8 mouse cellular contexts compared by ENCODE assay signal in the genomic region with DNA sequence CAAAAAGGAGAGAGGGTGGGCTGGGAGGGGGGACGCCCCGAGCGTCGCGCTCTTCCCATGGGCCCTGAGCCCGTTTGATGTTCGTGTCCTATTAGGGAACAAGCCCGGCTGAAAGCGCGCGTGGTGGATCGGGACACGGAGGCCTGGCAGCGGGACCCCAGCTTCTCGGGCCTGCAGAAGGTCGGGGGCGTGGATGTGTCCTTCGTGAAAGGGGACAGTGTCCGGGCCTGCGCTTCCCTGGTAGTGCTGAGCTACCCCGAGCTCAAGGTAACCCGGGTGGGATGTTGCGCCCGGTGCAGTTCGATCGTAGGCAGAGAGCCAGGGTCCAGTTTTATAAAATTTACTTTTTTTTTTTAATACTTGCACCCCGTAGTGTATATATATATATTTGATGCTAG. TPM values are rescaled to one million over a fixed set of nuclear protein-coding genes. Genes with fewer than 3 reads are reported as not detected.
A peak's percentile ranks its signal among the peaks of the same experiment; 100 is the strongest.
DNase-seq lines count a peak whose midpoint lies in the region; ATAC-seq and TF ChIP-seq lines count a peak whose summit lies in the region.

No protein-coding gene starts in this region.

- H3K4me3 ChIP-seq in cerebellum, adult 2 months (replicated peaks; ENCODE audit: insufficient read depth, low read depth, low read length), result peak overlapping the region; percentile 88
- H3K4me3 ChIP-seq in megakaryocyte, embryonic 14.5 days (replicated peaks), result peak overlapping the region; percentile 97
- H3K4me3 ChIP-seq in limb, embryonic 11.5 days (ENCODE audit: low read depth, low read length), result peak overlapping the region; percentile 75
- peak overlapping the region; percentile 86 for H3K4me3 ChIP-seq in small intestine, adult 2 months (ENCODE audit: low read depth, low read length)

- TF ChIP-seq CTCF in cerebellum, adult 2 months (IDR thresholded peaks at IDR 0.05; ENCODE audit: borderline replicate concordance, insufficient read depth, low read depth, low read length), result no peak
- no peak for TF ChIP-seq CTCF in small intestine, adult 2 months (IDR thresholded peaks at IDR 0.05; ENCODE audit: extremely low read depth, insufficient read length, insufficient replicate concordance, low read depth, low read length)

- DNase-seq in cerebellum, adult 2 months, result no peak
- no peak for DNase-seq in cerebellum, adult 9-11 months
- no peak for DNase-seq in limb, embryonic 11.5 days (ENCODE audit: low spot score)

- peak overlapping the region; percentile 91 for H3K9ac ChIP-seq in limb, embryonic 11.5 days (ENCODE audit: low read length)

- TF ChIP-seq POLR2A in cerebellum, adult 2 months (IDR thresholded peaks at IDR 0.05; ENCODE audit: borderline replicate concordance, insufficient read depth, low read length), result no peak
- no peak for TF ChIP-seq POLR2A in small intestine, adult 2 months (IDR thresholded peaks at IDR 0.05; ENCODE audit: low read depth, low read length)

- H3K27ac ChIP-seq in cerebellum, adult 2 months (ENCODE audit: insufficient read depth, low read length), result no peak overlapping the region
- H3K27ac ChIP-seq in limb, embryonic 11.5 days (replicated peaks; ENCODE audit: low read depth, low read length), result peak overlapping the region; percentile 57; the same call in 1 of the 2 replicates
- no peak overlapping the region for H3K27ac ChIP-seq in small intestine, adult 2 months (ENCODE audit: insufficient read depth, low read depth, low read length)

- H3K36me3 ChIP-seq in megakaryocyte, embryonic 14.5 days (replicated peaks; ENCODE audit: low read length), result peaks cover 44% of the 10 kb centered on the region
- no peaks in the 10 kb centered on the region; the same call in 1 of the 2 replicates for H3K36me3 ChIP-seq in limb, embryonic 11.5 days (ENCODE audit: control insufficient read depth, insufficient read depth, low read length)
- peaks cover 15% of the 10 kb centered on the region for H3K36me3 ChIP-seq in small intestine, adult 2 months (ENCODE audit: control insufficient read depth, insufficient read depth, low read length)

- ATAC-seq in megakaryocyte, adult 5-6 weeks (ENCODE audit: poor library complexity, severe bottlenecking), result no peak
- 0 out of 2 replicates have a peak, but pooled peaks have one; percentile 18 for ATAC-seq in limb, embryonic 11.5 days (ENCODE audit: insufficient number of reproducible peaks, low FRiP score, low TSS enrichment, low read depth)
- ATAC-seq in erythroid progenitor cell, adult 5-6 weeks (replicated peaks; ENCODE audit: low FRiP score, poor library complexity, severe bottlenecking), result no peak
- no peak for ATAC-seq in frontal cortex, adult (ENCODE audit: low TSS enrichment)

- no peaks in the 10 kb centered on the region for H3K9me3 ChIP-seq in megakaryocyte, embryonic 14.5 days
- H3K9me3 ChIP-seq in limb, embryonic 11.5 days (ENCODE audit: control insufficient read depth, low read length), result no peaks in the 10 kb centered on the region

- no peaks in the 10 kb centered on the region for H3K27me3 ChIP-seq in cerebellum, adult 2 months (ENCODE audit: control insufficient read depth, insufficient read depth, low read length)
- H3K27me3 ChIP-seq in megakaryocyte, embryonic 14.5 days (replicated peaks), result no peaks in the 10 kb centered on the region
- H3K27me3 ChIP-seq in limb, embryonic 11.5 days (ENCODE audit: control insufficient read depth, insufficient read depth, low read length), result no peaks in the 10 kb centered on the region
- no peaks in the 10 kb centered on the region for H3K27me3 ChIP-seq in small intestine, adult 2 months (ENCODE audit: control insufficient read depth, insufficient read depth, low read length)

- peaks cover 4% of the 10 kb centered on the region for H3K4me1 ChIP-seq in cerebellum, adult 2 months (ENCODE audit: control insufficient read depth, insufficient read depth, low read length)
- peaks cover 71% of the 10 kb centered on the region for H3K4me1 ChIP-seq in megakaryocyte, embryonic 14.5 days
- H3K4me1 ChIP-seq in limb, embryonic 11.5 days (ENCODE audit: control insufficient read depth, insufficient read depth, low read length), result peaks cover 9% of the 10 kb centered on the region; the same call in 1 of the 2 replicates
- H3K4me1 ChIP-seq in small intestine, adult 2 months (ENCODE audit: control insufficient read depth, insufficient read depth, insufficient read length, low read length), result peaks cover 10% of the 10 kb centered on the region; the same call in 1 of the 2 replicates

- H3K4me2 ChIP-seq in limb, embryonic 11.5 days (ENCODE audit: low read depth, severe bottlenecking), result peak overlapping the region; percentile 84

- WGBS in cerebellum, adult 2 months, result 3% methylated on average over 27 of the region's 27 CpGs
- WGBS in limb, embryonic 11.5 days, result 6% methylated on average over 27 of the region's 27 CpGs
- WGBS in small intestine, adult 2 months, result 2% methylated on average over 27 of the region's 27 CpGs

RNA-seq across cellular contexts. Expression of a gene that starts 0.5 kb away (rescaled TPM):
- 15.4 and 16.4 TPM in 2 replicates for polyA plus RNA-seq in cerebellum, adult 2 months (2012; rRNA removed)
- polyA plus RNA-seq in megakaryocyte, embryonic 14.5 days (2012; ENCODE audit: insufficient read depth, low replicate concordance), result 8.7 and 10.0 TPM in 2 replicates
- 4.5 and 4.7 TPM in 2 replicates for total RNA-seq in megakaryocyte, adult 5-6 weeks (2015)
- total RNA-seq in megakaryocyte, adult 5-6 weeks (2017), result 5.3 and 5.6 TPM in 2 replicates
- 16.5 and 17.8 TPM in 2 replicates for polyA plus RNA-seq in limb, embryonic 11.5 days (2014; fragmentation: Nextera tagmentation; extraction: Ambion mirVana)
- 9.6 and 18.1 TPM in 2 replicates for polyA plus RNA-seq in small intestine, adult 2 months (2012; rRNA removed)
- 3.8 and 7.6 TPM in 2 replicates for total RNA-seq in erythroid progenitor cell, adult 5-6 weeks (2015; ENCODE audit: low replicate concordance)
- 4.2 and 6.5 TPM in 2 replicates for total RNA-seq in erythroid progenitor cell, adult 5-6 weeks (2017; ENCODE audit: low replicate concordance)

RNA-seq across cellular contexts. Expression of a gene that starts 55.9 kb away (rescaled TPM):
- polyA plus RNA-seq in cerebellum, adult 2 months (2012; rRNA removed), result 200 and 249 TPM in 2 replicates
- polyA plus RNA-seq in megakaryocyte, embryonic 14.5 days (2012; ENCODE audit: insufficient read depth, low replicate concordance), result 0.62 TPM in 1 of 2 replicates, not detected in the other
- total RNA-seq in megakaryocyte, adult 5-6 weeks (2015), result not detected in 2 replicates
- total RNA-seq in megakaryocyte, adult 5-6 weeks (2017), result not detected in 2 replicates
- polyA plus RNA-seq in limb, embryonic 11.5 days (2014; fragmentation: Nextera tagmentation; extraction: Ambion mirVana), result 0.29 and 0.60 TPM in 2 replicates
- polyA plus RNA-seq in small intestine, adult 2 months (2012; rRNA removed), result 0.49 and 1.0 TPM in 2 replicates
- not detected in 2 replicates for total RNA-seq in erythroid progenitor cell, adult 5-6 weeks (2015; ENCODE audit: low replicate concordance)
- not detected in 2 replicates for total RNA-seq in erythroid progenitor cell, adult 5-6 weeks (2017; ENCODE audit: low replicate concordance)

Comparison
In these comparisons a context has a peak if more than half of its experiments do, and no peak if none do; other contexts are left out.
1. RNA of a gene that starts 55.9 kb away (polyA plus RNA-seq): 200 to 249 TPM in cerebellum, adult 2 months; 0.49 to 1.0 TPM in small intestine, adult 2 months, 0.29 to 0.60 TPM in limb, embryonic 11.5 days and 0.62 TPM in megakaryocyte, embryonic 14.5 days; every median in the first group is over 10 times any median in the second.
2. Peak in every context shown above with its lines, with median percentiles within 50 percentile points of each other: H3K4me3 ChIP-seq.